Mouse (Mus musculus) thymus, adult 2 months (tissue): Measurements from ENCODE around the gene Pla2g3.

Experiments used
- CTCF ChIP-seq: fragments of 200-500 bp; IDR thresholded peaks from 2 replicates; pipeline ENCODE4 v1.5.1; 2012; ENCODE audit warnings: mild to moderate bottlenecking, control low read depth, low read length, moderate library complexity, borderline replicate concordance; ENCODE audit not compliant: control insufficient read depth, poor library complexity, insufficient read depth; ENCODE audit errors: extremely low read depth
- POLR2A ChIP-seq: fragments of 200-500 bp; IDR thresholded peaks from 2 replicates; pipeline ENCODE4 v1.6.1; 2012; ENCODE audit warnings: mild to moderate bottlenecking, low read length, control low read depth, moderate library complexity; ENCODE audit not compliant: control insufficient read depth, poor library complexity, insufficient read depth; ENCODE audit errors: extremely low read depth

GRCm38 (mm10) chr11:3458428-3459104 lies 29.5 kb upstream of the Pla2g3 start:
- TF ChIP-seq POLR2A (no peak), CTCF (no peak)
